Mouse (Mus musculus): ENCODE results near the gene Dnttip1.

DNA sequence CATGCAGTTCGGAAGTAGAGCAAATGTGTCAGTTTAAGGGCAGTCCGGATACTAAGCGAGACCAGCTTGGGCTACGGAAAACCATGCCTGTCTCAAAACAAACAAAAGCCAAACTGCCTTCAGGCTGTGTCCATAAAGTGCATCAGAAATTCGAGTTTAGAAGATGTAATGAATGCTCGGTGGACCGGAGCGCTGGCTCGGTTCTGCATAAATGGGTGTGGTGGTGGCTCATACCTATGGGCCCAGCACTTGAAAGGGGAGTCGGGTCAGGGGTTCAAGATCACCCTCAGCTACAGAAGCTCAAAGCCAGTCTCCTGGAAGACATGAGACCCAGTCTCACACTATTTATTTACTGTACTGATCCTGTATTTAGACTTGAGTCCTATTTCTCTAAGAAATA lies 42.0 kb downstream of the Dnttip1 start:
- no peak for TF ChIP-seq CTCF (IDR thresholded peaks at IDR 0.05; ENCODE audit: borderline replicate concordance, extremely low read depth, insufficient read depth, insufficient read length)
- no peak for TF ChIP-seq POLR2A (IDR thresholded peaks at IDR 0.05; ENCODE audit: borderline replicate concordance, extremely low read depth, insufficient read depth, insufficient read length, poor library complexity, severe bottlenecking)

All from brain, embryonic 14.5 days (tissue).